Mouse (Mus musculus) liver, embryonic 11.5 days (tissue): ENCODE measurements around the gene Zranb1. TPM values are rescaled to one million over a fixed set of nuclear protein-coding genes. Genes with fewer than 3 reads are reported as not detected.

Experiments used
- ATAC-seq: fragments of 200-750 bp; cut with Nextera tagmentation; replicated peaks from 2 replicates; pipeline ENCODE4 v1.8.0; 2017; ENCODE audit warnings: moderate number of reproducible peaks, mild to moderate bottlenecking, moderate TSS enrichment, moderate library complexity; ENCODE audit not compliant: low FRiP score
- DNase-seq: peaks from one replicate; pipeline ENCODE4 v3.0.0-alpha.2; 2017; ENCODE audit warnings: low spot score
- H3K27ac ChIP-seq: fragments of 300-500 bp; sonication (generic); 2 replicates; pipeline ENCODE4 v1.5.1; 2014; ENCODE audit warnings: mild to moderate bottlenecking, low read depth, low read length, control low read depth
- H3K27me3 ChIP-seq: fragments of 300-500 bp; sonication (generic); replicated peaks from 2 replicates; pipeline ENCODE4 v1.6.1; 2014; ENCODE audit warnings: low read length, mixed read lengths; ENCODE audit not compliant: control insufficient read depth, insufficient read depth
- H3K36me3 ChIP-seq: fragments of 300-500 bp; sonication (generic); 2 replicates; pipeline ENCODE4 v1.6.1; 2014; ENCODE audit warnings: mild to moderate bottlenecking, low read length, moderate library complexity, mixed read lengths; ENCODE audit not compliant: control insufficient read depth, insufficient read depth
- H3K4me1 ChIP-seq: fragments of 300-500 bp; sonication (generic); replicated peaks from 2 replicates; pipeline ENCODE4 v1.6.1; 2014; ENCODE audit warnings: low read length, mixed read lengths; ENCODE audit not compliant: control insufficient read depth, insufficient read depth
- H3K4me2 ChIP-seq: fragments of 300-500 bp; sonication (generic); 2 replicates; pipeline ENCODE4 v1.6.1; 2014; ENCODE audit warnings: mild to moderate bottlenecking, control low read depth, moderate library complexity
- H3K4me3 ChIP-seq: fragments of 300-500 bp; sonication (generic); 2 replicates; pipeline ENCODE4 v1.5.1; 2014; ENCODE audit warnings: low read depth, low read length, control low read depth
- H3K9ac ChIP-seq: fragments of 300-500 bp; sonication (generic); 2 replicates; pipeline ENCODE4 v1.6.1; 2014; ENCODE audit warnings: low read depth, low read length, control low read depth
- H3K9me3 ChIP-seq: fragments of 300-500 bp; sonication (generic); 2 replicates; pipeline ENCODE4 v1.6.1; 2016; ENCODE audit warnings: low read length, inconsistent platforms, mixed read lengths; ENCODE audit not compliant: control insufficient read depth
- WGBS: fragments of 180-500 bp; shearing (Covaris S2); extraction: QIAGEN DNeasy Blood & Tissue Kit; methylation state at CpG from one replicate; pipeline ENCODE4 v1.1.7; 2014; 5-methylcytosine and 5-hydroxymethylcytosine counted together
- polyA plus RNA-seq: library from polyadenylated mRNA; unstranded; fragments of >200 nt; fragmentation: Nextera tagmentation; extraction: Ambion mirVana; gene quantifications from 2 replicates; pipeline ENCODE4 v1.2.1, GENCODE M21; 2014

The Zranb1 gene
- polyA plus RNA-seq, 1 experiment from 2014 or later = 10.9 TPM

DNA sequence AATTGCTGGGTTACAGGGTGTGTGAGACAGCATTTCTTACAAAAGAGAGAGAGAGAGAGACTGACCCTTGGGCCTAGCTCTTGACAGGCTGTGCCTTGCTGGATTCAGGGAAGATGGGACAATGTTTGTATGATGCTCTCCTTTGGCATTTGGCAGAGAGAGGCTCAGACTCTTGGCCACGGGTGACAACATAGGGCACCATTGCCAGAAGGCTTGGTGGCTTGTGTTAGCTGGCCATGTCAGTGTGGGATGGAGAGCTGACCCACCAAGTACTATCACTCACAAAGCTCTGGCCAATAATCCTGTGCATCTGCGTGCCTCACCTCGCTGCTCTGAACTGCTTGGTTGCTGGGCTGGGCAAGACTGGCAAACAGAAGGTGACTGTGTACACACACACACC is 79.5 kb downstream of the Zranb1 start:
- H3K27me3 ChIP-seq = no peaks in the 10 kb centered on the region
- ATAC-seq = no peak
- peaks cover 4% of the 10 kb centered on the region; the same call in 1 of the 2 replicates for H3K36me3 ChIP-seq
- H3K9ac ChIP-seq = no peak overlapping the region
- H3K4me1 ChIP-seq = peaks cover 10% of the 10 kb centered on the region
- H3K27ac ChIP-seq = no peak overlapping the region
- H3K9me3 ChIP-seq = no peaks in the 10 kb centered on the region
- WGBS = 89% methylated on average over 3 of the region's 3 CpGs
- H3K4me3 ChIP-seq = no peak overlapping the region
- H3K4me2 ChIP-seq = no peak overlapping the region
- DNase-seq = no peak

- H3K9ac ChIP-seq = no peak overlapping the region
- H3K4me3 ChIP-seq = no peak overlapping the region
- H3K27ac ChIP-seq = no peak overlapping the region
- no peak overlapping the region for H3K4me2 ChIP-seq
- no peak for ATAC-seq
- no peaks in the 10 kb centered on the region for H3K9me3 ChIP-seq
- DNase-seq = no peak
- no peaks in the 10 kb centered on the region for H3K27me3 ChIP-seq
- peaks cover 8% of the 10 kb centered on the region for H3K4me1 ChIP-seq
- H3K36me3 ChIP-seq = peaks cover 4% of the 10 kb centered on the region; the same call in 1 of the 2 replicates
- 66% methylated on average over 5 of the region's 5 CpGs for WGBS
Observed at GRCm38 (mm10) chr7:133011191-133011590, 80.2 kb downstream of the Zranb1 start.

- peaks cover 4% of the 10 kb centered on the region; the same call in 1 of the 2 replicates for H3K36me3 ChIP-seq
- H3K4me1 ChIP-seq = peaks cover 8% of the 10 kb centered on the region
- H3K27ac ChIP-seq = no peak overlapping the region
- DNase-seq = no peak
- no peaks in the 10 kb centered on the region for H3K27me3 ChIP-seq
- H3K4me2 ChIP-seq = no peak overlapping the region
- H3K9ac ChIP-seq = no peak overlapping the region
- 73% methylated on average over 4 of the region's 4 CpGs for WGBS
- no peaks in the 10 kb centered on the region for H3K9me3 ChIP-seq
- ATAC-seq = no peak
- H3K4me3 ChIP-seq = no peak overlapping the region
Observed at GRCm38 (mm10) chr7:133011611-133012010, 80.7 kb downstream of the Zranb1 start.

GRCm38 (mm10) chr7:133012637-133013366 is 81.9 kb downstream of the Zranb1 start:
- ATAC-seq = no peak

GRCm38 (mm10) chr7:133013923-133014322 is 83.0 kb downstream of the Zranb1 start:
- DNase-seq (no peak), ATAC-seq (no peak)
- Histone ChIP-seq H3K4me2 (no peak overlapping the region), H3K9me3 (no peaks in the 10 kb centered on the region), H3K4me1 (no peaks in the 10 kb centered on the region; the same call in 1 of the 2 replicates), H3K9ac (no peak overlapping the region), H3K36me3 (peaks cover 4% of the 10 kb centered on the region; the same call in 1 of the 2 replicates), H3K27ac (no peak overlapping the region), H3K4me3 (no peak overlapping the region), H3K27me3 (no peaks in the 10 kb centered on the region)
- WGBS = 93% methylated on average over 10 of the region's 10 CpGs

More at GRCm38 (mm10) chr7:133012637-133013366, 81.9 kb downstream of the Zranb1 start:
- no peak overlapping the region for H3K4me3 ChIP-seq
- DNase-seq = no peak
- H3K27ac ChIP-seq = no peak overlapping the region
- WGBS = 59% methylated on average over 14 of the region's 14 CpGs
- H3K27me3 ChIP-seq = no peaks in the 10 kb centered on the region
- no peak overlapping the region for H3K9ac ChIP-seq
- H3K4me2 ChIP-seq = no peak overlapping the region
- H3K9me3 ChIP-seq = no peaks in the 10 kb centered on the region
- H3K4me1 ChIP-seq = peaks cover 3% of the 10 kb centered on the region; the same call in 1 of the 2 replicates
- H3K36me3 ChIP-seq = peaks cover 4% of the 10 kb centered on the region; the same call in 1 of the 2 replicates

- no peak overlapping the region for H3K9ac ChIP-seq
- H3K4me3 ChIP-seq = no peak overlapping the region
- DNase-seq = no peak
- no peak overlapping the region for H3K27ac ChIP-seq
- H3K4me2 ChIP-seq = no peak overlapping the region
- H3K4me1 ChIP-seq = no peaks in the 10 kb centered on the region; the same call in 1 of the 2 replicates
- no peaks in the 10 kb centered on the region for H3K27me3 ChIP-seq
- peaks cover 4% of the 10 kb centered on the region; the same call in 1 of the 2 replicates for H3K36me3 ChIP-seq
- 92% methylated on average over 14 of the region's 14 CpGs for WGBS
- no peaks in the 10 kb centered on the region for H3K9me3 ChIP-seq
- no peak for ATAC-seq
Observed at GRCm38 (mm10) chr7:133014631-133015030, 83.7 kb downstream of the Zranb1 start.

GRCm38 (mm10) chr7:133015416-133016070 is 84.6 kb downstream of the Zranb1 start:
- Histone ChIP-seq H3K4me1 (no peaks in the 10 kb centered on the region; the same call in 1 of the 2 replicates), H3K9me3 (no peaks in the 10 kb centered on the region), H3K27me3 (no peaks in the 10 kb centered on the region), H3K9ac (no peak overlapping the region), H3K4me2 (no peak overlapping the region), H3K4me3 (no peak overlapping the region), H3K27ac (no peak overlapping the region), H3K36me3 (peaks cover 4% of the 10 kb centered on the region; the same call in 1 of the 2 replicates)
- ATAC-seq = no peak
- 78% methylated on average over 7 of the region's 7 CpGs for WGBS
- no peak for DNase-seq

- no peaks in the 10 kb centered on the region for H3K4me1 ChIP-seq
- H3K27ac ChIP-seq = no peak overlapping the region
- no peak overlapping the region for H3K4me3 ChIP-seq
- ATAC-seq = no peak
- DNase-seq = no peak
- no peak overlapping the region for H3K4me2 ChIP-seq
- H3K36me3 ChIP-seq = no peaks in the 10 kb centered on the region; the same call in 1 of the 2 replicates
- 81% methylated on average over 7 of the region's 7 CpGs for WGBS
- no peaks in the 10 kb centered on the region for H3K9me3 ChIP-seq
- H3K27me3 ChIP-seq = no peaks in the 10 kb centered on the region
- H3K9ac ChIP-seq = no peak overlapping the region
Observed at GRCm38 (mm10) chr7:133018961-133019360, 88.0 kb downstream of the Zranb1 start.
